Mouse (Mus musculus): ENCODE measurements around the gene Vpreb3. TPM values are rescaled to one million over a fixed set of nuclear protein-coding genes. Genes with fewer than 3 reads are reported as not detected.

Vpreb3 gene
- total RNA-seq, 4 experiments from 2014 or later: not detected

DNA sequence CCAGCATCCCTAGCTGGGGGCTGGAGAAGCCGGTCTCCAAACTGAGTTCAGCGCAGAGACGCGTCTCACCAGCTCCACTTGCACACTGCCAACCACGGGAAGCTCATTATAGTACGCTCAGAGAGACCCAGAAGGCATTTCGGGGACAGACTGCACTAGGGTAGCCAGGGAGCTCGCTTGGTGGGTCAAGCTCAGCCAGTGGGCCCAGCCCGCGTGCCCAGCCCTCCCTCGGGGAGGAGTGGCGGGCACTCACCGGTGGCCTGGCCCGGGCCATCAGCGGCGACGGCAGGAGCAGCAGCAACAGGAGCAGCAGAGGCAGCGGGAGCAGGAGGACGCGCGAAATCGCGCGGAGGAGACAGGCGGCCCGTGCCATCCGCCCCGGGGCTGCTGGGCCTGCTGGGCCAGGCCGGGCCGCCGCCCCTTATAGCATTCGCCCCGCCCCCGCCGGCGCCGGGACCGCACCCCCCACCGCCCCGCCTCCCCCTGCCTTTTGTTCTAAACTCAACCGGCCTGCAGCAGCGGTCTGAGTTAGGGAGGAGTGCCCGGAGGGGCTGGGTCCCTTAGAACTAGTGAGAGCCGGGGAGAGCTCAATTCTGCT is 10.7 kb upstream of the Vpreb3 start:
- no peak for DNase-seq (ENCODE audit: low spot score)

DNA sequence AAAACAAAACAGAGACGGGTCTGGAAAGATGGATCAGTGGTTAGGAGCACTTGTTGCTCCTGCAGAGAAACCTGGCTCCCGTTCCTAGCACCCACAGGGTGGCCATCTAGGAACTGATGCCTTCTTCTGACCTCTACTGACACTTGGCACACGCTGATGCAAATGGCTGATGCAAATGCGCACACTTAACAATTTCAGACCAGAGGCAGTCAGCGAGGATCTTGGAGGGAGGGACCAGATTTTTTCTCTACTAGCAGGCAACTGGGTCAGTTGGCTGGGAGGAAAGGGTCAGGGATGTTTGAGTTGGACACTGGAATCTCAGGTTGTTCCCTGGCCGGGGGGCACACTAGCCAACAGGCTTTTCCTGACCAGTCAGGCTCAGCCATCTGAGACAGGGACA is 10.0 kb upstream of the Vpreb3 start, which contains the start of gene Chchd10:
Gene Chchd10, plus strand, starts transcription at position 240 of the 400 bp plus-strand sequence.
- DNase-seq (ENCODE audit: low spot score): no peak

DNA sequence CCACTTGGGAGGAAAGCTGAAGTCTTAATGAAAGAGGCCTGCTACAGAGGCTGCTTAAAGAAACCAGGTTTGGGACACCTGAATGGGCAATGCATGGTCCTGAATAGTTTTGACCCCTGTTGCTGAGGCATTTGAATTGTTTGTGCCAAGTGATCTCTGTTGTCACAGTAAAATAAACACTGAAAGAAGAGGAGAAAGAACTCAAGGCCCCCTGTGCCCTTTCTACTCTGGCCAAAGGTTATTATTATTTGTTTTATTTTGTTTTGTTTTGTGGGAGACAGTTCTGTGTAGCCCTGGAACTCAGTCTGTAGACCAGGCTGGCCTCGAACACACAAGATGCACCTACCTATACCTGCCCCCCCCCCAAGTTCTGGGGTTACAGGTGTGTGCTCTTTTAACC is 7.9 kb upstream of the Vpreb3 start:
- DNase-seq (ENCODE audit: low spot score): no peak

DNA sequence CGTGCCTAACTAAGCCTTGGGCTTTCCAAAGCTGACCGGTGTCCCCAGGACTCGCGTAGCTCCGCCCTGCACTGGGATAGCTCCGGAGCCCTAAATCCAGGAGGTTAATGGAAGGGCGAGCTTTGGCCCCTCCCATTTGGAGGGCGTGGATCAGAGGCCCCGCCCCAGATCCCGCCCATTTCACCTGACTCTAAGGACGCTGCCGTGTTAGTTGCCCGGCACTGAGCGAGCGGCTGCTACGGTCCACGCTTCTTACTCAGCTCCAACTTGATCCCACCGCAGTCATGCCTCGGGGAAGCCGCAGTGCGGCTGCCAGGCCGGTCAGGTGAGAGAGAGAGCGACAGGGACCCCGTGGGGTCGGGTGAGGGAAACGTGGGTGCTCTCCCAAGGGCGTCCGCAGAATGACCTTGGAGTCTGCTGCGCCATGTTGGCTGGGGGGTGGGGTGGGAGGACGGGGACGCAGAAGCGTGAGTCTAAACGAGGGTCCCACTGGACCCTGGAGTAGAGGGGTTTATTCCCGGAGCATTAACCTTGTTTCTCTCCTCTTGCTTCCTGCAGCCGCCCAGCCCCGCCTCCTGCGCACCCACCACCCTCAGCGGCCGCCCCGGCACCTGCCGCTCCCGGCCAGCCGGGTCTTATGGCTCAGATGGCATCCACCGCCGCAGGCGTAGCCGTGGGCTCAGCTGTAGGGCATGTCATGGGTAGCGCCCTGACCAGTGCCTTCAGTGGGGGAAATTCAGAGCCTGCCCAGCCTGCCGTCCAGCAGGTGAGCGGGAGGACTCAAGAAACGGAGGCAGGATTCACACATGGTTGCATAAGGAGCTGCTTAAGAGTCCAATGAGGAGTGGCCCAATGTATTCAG is 6.9 kb upstream of the Vpreb3 start, which contains the start of gene Mmp11:
Gene Mmp11, minus strand, starts transcription at position 817 of the 862 bp plus-strand sequence.
- DNase-seq (ENCODE audit: low spot score): no peak

DNA sequence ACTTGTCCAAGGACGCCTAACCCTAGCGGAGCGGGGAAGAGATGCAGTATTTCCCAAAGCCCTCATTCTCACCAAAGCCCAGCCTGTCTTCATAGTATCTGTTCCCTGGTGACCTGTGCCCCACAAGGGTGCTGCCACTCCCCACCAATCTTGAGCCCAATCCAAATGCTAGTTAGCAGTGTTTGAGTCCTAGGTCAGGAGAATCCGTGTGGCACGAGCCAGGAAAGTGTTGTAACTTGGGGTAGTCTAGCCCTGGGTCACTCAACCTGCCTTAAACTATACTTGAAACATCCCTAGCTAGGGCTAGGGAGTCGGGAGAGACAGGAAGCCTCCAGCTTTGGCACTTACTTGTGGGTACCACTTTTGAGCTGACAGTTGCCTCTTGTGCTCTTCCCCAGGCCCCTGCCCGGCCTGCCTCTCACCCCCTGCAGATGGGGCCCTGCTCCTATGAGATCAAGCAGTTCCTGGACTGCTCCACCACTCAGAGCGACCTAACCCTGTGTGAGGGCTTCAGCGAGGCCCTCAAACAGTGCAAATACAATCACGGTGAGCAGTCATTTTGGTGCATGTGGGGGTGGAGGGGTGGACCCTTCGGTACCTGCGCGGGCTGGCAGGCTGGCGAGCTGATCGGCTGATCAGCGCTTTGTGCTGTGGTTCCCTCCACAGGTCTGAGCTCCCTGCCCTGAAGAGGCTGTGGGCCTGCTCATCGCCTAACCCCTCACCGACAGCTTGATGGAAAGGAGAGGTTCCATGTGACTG is 5.8 kb upstream of the Vpreb3 start:
- no peak for DNase-seq (ENCODE audit: low spot score)

DNA sequence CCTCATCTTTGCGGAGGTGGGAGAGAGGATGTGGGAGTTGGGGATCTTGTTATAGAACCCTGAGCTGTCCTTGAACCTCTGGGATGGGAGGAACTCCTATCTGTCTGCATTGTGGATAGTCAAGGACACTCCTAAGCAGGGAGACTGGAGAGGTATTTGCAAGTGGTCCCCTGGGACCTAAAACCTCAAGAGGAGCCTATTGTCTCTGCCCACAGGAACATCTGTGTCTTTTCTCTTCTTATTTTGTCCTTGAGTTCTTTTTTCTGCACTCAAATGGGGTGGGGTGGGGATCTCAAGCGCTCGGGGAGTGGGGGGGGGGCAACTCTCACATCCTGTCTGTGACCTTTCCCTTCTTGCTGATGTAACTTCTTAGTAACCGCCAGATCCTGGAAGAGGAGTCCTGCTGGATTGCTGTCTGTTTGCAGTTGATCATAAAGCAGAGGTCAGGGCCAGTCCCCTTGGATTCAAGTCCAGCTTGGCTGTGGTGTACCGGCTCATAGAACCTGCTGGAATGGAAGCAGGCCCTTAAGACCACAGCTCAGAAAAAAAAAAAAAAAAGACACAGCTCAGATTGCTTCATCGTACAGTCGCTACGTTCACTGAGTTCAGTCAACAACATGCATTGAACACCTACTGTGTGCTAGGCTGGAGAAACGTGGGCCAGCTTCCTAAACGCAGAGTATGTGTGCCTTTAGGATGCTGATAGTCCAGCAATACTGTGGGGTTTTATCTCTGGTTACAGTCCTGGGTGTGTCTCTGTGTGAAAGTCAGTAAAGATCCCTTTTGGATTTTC is 4.8 kb upstream of the Vpreb3 start:
- no peak for DNase-seq (ENCODE audit: low spot score)

DNA sequence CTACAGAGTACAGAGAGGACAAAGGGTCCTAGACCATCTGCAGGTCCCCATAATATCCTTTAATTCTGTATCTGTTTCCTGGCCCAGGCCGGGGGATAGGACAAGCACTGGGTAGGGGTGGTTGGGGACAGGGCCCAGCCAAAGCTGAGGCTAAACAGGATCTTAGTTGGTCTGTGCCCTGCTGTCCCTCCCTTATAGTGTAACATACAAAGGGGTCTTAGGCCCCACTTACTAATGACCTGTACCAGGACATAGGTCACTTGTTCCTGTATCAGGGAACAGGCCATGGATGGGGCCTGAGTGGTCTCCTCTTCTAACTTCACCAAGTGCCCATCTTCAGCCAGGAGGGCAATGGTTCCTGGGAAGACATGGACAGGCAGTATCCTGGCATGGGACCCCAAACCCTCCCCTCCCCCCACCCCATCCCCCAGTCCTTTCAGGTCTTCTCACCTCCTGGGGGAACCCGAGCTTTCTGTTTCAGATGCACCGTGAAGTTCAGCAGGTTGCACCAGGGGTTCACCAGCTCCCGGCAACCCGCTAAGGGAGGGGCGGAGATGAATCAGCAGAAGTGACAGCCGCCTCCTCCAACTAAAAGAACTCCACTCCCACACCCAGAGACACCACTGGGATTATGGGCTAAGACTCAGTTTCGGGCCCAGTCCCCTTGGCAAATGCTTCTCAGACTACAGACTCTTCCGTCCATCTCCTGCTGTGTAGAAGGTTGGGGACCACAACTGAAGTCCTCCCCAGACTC is 3.2 kb upstream of the Vpreb3 start:
- no peak for DNase-seq (ENCODE audit: low spot score)

DNA sequence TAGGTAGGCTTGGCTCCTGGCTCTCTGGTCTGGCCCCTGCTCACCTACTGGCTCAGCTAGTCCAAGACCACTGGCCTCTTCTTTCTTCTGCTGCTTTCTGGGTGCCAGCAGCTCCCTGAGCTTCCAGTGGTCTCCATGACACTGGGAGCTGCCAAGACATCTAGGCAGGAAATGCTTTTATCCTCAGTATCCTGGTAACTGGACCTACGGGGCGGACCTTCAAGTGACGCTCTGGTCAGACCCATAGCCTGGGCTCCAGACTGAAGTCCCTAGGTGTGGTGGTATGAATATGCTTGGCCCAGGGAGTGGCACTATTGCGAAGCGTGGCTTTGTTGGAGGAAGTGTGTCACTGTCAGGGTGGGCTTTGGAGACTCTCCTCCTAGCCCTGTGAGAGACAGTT is 2.3 kb upstream of the Vpreb3 start, which contains the start of gene Gm867:
Gene Gm867, minus strand, starts transcription at position 153 of the 400 bp plus-strand sequence.
- no peak for DNase-seq (ENCODE audit: low spot score)

DNA sequence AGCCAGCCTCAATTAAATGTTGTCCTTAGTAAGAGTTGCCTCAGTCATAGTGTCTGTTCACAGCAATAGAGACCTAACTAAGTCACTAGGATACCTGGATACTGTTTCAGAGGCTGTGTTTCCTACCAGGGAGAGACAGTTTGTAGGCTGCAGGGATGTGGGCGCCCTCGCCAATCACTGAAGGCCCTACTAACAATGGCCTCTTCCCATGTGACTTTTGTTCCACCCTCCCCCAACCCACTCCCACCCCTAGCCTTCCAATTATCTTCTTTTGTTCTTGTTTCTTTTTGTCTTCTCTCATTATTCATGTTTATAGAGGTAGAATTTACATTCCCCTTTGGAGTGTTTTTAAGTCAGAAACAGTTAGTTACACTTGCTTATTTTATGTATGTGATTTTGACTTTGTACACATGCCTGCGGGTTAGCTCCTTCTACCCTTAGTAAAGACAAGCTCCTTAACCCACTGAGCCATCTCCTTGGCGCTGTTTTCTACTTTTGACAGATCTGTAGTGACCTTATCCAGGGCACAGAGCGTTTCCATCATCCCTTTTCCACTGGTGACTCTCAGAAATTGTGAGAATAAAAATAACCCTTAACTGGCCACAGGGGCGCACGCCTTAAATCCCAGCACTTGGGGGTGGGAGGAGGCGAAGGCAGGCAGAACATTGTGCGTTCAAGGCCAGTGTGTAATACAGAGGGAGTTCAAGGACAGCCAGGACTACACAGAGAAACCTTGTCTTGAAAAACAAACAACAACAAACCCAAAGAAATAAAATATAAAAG is 1.6 kb upstream of the Vpreb3 start:
- DNase-seq (ENCODE audit: low spot score): no peak

DNA sequence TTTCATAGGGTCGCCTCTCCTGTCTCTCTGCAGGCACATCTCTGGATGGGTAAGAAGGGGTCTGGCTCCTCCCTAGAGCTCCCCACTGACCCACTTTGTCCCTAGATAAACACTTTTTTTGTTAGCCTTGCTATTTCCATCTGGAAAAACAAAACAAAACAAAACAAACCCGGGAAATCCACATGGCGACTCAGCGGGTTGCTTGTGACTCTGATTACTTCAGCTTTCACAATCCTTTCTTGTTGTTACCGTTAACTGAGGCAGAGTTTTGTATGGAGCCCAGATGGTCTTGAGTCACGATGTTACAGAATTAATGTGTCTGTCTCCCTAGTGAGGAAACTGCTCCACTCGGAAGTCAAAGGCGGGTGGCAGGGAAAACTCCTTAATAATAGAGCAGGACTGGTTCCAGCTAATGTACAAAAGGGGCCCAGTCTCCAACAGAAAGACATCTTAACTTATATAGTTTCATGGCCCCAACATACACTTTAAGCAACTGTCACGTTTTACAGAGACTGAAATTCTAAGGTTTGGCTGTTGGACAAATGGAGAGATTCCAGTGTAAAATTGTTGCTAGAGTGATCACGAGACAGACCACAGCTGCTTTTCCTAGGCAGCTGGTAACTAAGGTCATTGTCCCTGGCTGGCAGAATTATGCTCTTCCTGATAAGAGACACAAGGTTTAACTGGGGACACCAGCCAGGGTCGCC is 1.4 kb downstream of the Vpreb3 start:
- DNase-seq (ENCODE audit: low spot score): no peak

DNA sequence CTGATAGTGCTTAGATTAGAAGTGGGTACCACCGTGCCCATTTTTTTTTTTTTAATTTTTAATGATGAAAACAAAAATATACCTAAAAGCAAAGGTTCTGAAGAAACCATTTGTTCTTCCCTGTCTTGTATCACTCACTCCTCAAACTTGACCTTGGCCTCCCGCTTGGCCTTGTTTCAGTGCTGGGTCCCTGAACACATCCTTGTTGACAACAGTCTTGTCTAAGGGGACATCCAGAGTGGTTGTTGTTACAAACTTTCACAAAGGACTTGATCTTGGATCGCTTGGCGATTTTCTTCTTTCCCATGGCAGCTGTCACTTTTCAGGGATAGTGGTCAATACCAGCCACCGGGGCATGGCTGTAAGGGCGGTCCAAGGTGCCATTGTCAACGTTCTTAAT is 2.4 kb downstream of the Vpreb3 start:
- no peak for DNase-seq (ENCODE audit: low spot score)

DNA sequence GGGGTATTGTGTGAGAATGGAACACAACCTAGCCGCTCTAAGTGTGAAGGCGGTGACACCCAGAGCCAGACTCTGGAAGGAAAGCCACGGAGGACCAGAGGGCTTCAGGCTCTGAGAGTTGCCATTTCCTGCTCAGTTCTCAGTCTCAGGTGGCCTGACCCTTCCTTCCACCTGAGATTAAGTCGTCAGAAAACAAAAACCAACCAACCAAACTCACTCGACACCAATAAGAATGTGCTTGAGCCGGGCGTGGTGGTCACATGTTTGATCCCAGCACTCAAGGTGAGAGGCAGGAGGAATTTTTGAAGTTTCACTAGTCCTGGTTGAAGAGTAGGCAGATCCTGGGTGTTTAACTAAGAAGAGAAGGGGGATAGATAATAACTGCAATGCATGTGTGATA is 3.0 kb downstream of the Vpreb3 start:
- DNase-seq (ENCODE audit: low spot score): no peak

DNA sequence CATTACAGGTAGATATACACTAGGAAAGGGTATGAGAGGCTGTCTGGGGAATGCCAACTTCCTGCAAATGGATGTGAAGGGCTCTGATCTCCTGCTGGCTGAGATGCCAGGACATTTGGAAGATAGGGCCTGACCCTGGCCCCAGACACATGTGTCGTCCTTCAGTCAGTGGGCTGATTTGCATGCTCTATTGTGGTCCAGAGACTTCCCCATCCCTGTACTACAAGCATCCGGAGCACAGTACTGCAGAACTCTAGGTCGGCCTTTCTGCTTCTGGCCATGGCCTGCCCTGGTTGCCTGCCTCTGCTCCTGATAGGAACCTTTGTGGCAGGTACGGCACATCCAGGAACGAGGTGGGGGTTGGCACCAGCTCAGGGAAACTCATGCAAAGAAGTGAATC is 5.2 kb downstream of the Vpreb3 start:
- no peak for DNase-seq (ENCODE audit: low spot score)

DNA sequence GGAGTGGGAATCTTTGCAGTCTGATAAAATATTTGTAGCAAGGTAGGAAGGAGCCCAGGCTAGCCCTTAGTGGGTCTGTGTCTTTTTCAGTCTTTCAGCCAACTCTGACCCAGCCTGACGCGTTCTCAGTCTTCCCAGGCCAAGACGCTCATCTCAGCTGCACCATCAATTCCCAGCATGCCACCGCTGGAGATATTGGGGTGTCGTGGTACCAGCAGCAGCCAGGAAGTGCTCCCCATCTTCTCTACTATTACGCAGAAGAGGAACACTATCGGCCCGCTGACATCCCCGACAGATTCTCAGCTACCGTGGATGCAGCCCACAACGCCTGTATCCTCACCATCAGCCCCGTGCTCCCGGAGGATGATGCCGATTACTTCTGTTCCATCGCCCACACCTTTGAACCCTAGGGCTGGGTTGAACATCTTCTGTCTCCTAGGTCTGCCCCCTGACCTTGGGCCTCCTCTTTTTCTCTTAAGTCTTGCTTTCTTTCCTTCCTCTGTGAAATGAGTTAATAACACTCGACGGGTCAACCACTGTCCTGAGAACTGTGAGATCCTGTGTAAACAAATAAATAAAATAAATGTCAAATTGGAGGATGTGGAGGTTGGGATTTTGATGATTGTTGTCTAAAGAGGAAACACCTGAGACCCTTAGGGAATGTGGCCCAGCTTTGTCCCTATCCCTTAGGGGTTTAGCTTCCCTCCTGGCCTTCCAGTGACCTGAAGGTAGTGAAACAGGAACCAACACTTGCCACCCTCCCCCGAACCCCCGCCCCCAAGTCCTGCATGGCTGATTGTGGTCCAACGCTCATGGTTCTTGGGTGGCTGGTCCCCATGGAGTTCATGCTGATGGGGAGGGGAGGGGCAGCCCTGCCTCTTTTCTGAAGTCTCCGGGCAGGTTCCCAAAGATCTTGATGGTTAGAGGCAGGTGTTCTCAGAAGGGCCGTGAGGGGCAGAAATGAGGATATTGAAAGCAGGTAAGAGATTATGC is 6.5 kb downstream of the Vpreb3 start:
- no peak for DNase-seq (ENCODE audit: low spot score)

DNA sequence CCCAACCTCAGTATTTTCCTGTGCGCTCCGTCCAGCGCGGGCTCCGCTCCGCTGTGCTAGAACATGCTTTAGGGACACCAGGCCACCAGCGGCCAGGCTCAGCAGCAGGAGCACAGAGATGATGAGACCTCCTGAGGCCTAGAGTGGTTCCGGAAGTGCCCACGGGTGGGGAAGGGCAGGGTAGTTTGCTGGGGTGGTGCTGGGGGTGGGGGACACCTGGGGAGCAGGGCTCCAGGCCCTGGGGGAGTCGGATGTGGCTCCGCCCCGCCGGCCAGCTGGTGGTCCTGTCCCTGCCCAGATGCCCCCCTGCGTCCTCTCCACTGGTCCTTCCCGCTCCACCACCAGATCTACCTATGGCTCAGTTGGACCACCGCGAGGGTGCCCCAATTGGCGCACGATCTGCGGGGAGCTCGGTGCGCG is 7.9 kb downstream of the Vpreb3 start:
- no peak for DNase-seq (ENCODE audit: low spot score)

DNA sequence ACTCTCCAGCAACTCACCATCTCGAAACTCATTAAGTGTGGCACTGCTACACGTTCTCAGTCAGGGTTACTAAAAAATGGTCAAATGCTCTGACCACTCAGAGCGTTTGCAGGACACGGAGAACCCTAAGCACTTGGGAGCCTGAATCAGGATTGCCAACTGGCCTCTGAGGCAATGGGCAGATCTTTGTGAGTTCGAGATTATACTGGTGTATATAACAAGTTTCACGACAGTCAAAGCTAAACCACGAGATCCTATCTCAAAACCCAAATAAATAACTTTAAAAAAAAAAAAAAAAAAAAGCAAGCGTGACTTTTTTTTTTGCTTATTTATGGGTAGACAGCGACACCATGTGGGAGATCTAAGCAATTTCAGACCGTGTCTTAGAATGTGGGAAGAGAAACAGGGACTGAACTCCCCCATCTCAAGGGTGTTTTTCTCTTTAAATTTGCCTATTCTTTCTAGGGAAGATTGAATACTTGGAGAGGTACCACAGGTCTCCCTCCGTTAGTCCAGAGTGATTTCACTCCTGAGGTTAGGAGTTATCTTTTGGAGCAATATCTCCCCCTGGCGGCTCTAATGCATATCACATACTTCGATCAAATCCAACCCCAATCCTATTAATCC is 8.7 kb downstream of the Vpreb3 start:
- DNase-seq (ENCODE audit: low spot score): peak; percentile 63

DNA sequence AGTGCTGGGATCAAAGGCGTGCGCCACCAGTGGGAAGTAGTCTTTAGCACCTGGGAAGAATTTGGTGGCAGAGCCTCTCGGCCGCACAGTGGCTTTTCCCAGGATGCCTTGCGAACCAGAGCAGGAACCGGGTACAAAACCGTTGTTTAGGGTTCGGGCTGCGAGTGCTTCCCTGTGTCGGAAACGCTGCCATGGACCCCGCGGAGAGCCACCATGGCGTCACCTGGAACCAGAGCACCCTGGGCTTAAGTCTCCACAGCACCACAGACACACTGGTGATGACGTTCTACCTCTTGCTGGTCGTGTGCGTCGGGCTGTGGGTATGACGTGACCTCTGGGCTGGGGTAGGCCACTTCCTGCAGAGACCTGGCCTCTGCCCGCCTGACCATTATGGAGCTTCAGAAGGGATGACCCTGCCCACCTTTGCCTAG is 11.5 kb downstream of the Vpreb3 start, which contains the start of gene Gm5134:
Gene Gm5134, plus strand, starts transcription at position 134 of the 431 bp plus-strand sequence.
- DNase-seq (ENCODE audit: low spot score): no peak

Data from heart, adult 8-10 months (tissue).